Mouse (Mus musculus) limb, embryonic 14.5 days (tissue): ENCODE measurements around the gene Uba2. TPM values are rescaled to one million over a fixed set of nuclear protein-coding genes. Genes with fewer than 3 reads are reported as not detected.
"Not testable (repeated sequence)": the region's sequence is repeated elsewhere in the genome, so short reads cannot be mapped to it uniquely, and the experiment has no call there.

Source experiments
- ATAC-seq: fragments of 200-750 bp; cut with Nextera tagmentation; 2 replicates; pipeline ENCODE4 v1.8.0; 2017; ENCODE audit warnings: low read depth, moderate number of reproducible peaks, moderate TSS enrichment; ENCODE audit not compliant: low FRiP score
- DNase-seq: peaks from one replicate; pipeline ENCODE4 v3.0.0-alpha.2; 2015; ENCODE audit warnings: low spot score
- H3K27ac ChIP-seq: fragments of 300-500 bp; sonication (generic); replicated peaks from 2 replicates; pipeline ENCODE4 v1.5.1; 2014; ENCODE audit warnings: low read depth, mild to moderate bottlenecking, low read length, moderate library complexity, mixed read lengths
- H3K27me3 ChIP-seq: fragments of 300-500 bp; sonication (generic); 2 replicates; pipeline ENCODE4 v1.6.1; 2014; ENCODE audit warnings: low read length, mixed read lengths; ENCODE audit not compliant: control insufficient read depth, insufficient read depth
- H3K36me3 ChIP-seq: fragments of 300-500 bp; sonication (generic); 2 replicates; pipeline ENCODE4 v1.6.1; 2014; ENCODE audit warnings: mild to moderate bottlenecking, low read length, moderate library complexity, mixed read lengths; ENCODE audit not compliant: control insufficient read depth, insufficient read depth
- H3K4me1 ChIP-seq: fragments of 300-500 bp; sonication (generic); 2 replicates; pipeline ENCODE4 v1.6.1; 2014; ENCODE audit warnings: antibody characterized with exemption, low read length, mixed read lengths; ENCODE audit not compliant: control insufficient read depth, insufficient read depth
- H3K4me2 ChIP-seq: fragments of 300-500 bp; sonication (generic); replicated peaks from 2 replicates; pipeline ENCODE4 v1.6.1; 2014; ENCODE audit warnings: low read depth, mild to moderate bottlenecking, low read length, moderate library complexity; ENCODE audit not compliant: severe bottlenecking
- H3K4me3 ChIP-seq: fragments of 300-500 bp; sonication (generic); replicated peaks from 2 replicates; pipeline ENCODE4 v1.5.1; 2014; ENCODE audit warnings: low read length
- H3K9ac ChIP-seq: fragments of 300-500 bp; sonication (generic); 2 replicates; pipeline ENCODE4 v1.6.1; 2014; ENCODE audit warnings: mild to moderate bottlenecking, low read depth, low read length, moderate library complexity; ENCODE audit not compliant: severe bottlenecking
- H3K9me3 ChIP-seq: fragments of 300-500 bp; sonication (generic); 2 replicates; pipeline ENCODE4 v1.6.1; 2016; ENCODE audit warnings: low read length; ENCODE audit not compliant: control insufficient read depth
- POLR2A ChIP-seq: fragments of 200-500 bp; IDR thresholded peaks from 2 replicates; pipeline ENCODE4 v1.8.0; 2012; ENCODE audit warnings: inconsistent platforms, mild to moderate bottlenecking, moderate library complexity, borderline replicate concordance; ENCODE audit not compliant: insufficient read depth, insufficient read length; ENCODE audit errors: extremely low read depth
- WGBS: fragments of 180-500 bp; shearing (Covaris S2); extraction: QIAGEN DNeasy Blood & Tissue Kit; methylation state at CpG from one replicate; pipeline ENCODE4 v1.1.7; 2014; 5-methylcytosine and 5-hydroxymethylcytosine counted together
- polyA plus RNA-seq, 2 experiments: library from polyadenylated mRNA; depleted of rRNA in 1 of 2; stranded (reverse) in 1 of 2; unstranded in 1 of 2; fragments of >200 nt; fragmentation: Nextera tagmentation in 1 of 2; extraction: Ambion mirVana in 1 of 2; gene quantifications; 2 replicates each; pipeline versions ENCODE4 v1.2.1 to v1.2.3; 2012 to 2014

Uba2 gene
- polyA plus RNA-seq, 2 experiments: 147 to 182 TPM

GRCm38 (mm10) chr7:34131959-34132354 is 37.4 kb downstream of the Uba2 start:
- ATAC-seq (no peak), DNase-seq (no peak)
- no peak for TF ChIP-seq POLR2A
- Histone ChIP-seq H3K27me3 (no peaks in the 10 kb centered on the region), H3K27ac (peak overlapping the region; percentile 91; the same call in 1 of the 2 replicates), H3K9ac (peak overlapping the region; percentile 97), H3K4me2 (peak overlapping the region; percentile 59), H3K9me3 (0 out of 2 replicates have a peak, but pooled peaks cover 7% of the 10 kb centered on the region), H3K4me3 (peak overlapping the region; percentile 87), H3K4me1 (peaks cover 10% of the 10 kb centered on the region), H3K36me3 (peaks cover 3% of the 10 kb centered on the region; the same call in 1 of the 2 replicates)
- WGBS: 6% methylated on average over 3 of the region's 3 CpGs

GRCm38 (mm10) chr7:34131118-34131517 is 38.3 kb downstream of the Uba2 start:
- TF ChIP-seq POLR2A: no peak
- no peak overlapping the region for H3K9ac ChIP-seq
- no peak overlapping the region for H3K4me3 ChIP-seq
- H3K4me1 ChIP-seq: peaks cover 10% of the 10 kb centered on the region
- peaks cover 8% of the 10 kb centered on the region for H3K36me3 ChIP-seq
- 53% methylated on average over 3 of the region's 3 CpGs for WGBS
- H3K27ac ChIP-seq: no peak overlapping the region
- H3K9me3 ChIP-seq: 0 out of 2 replicates have a peak, but pooled peaks cover 8% of the 10 kb centered on the region
- no peaks in the 10 kb centered on the region for H3K27me3 ChIP-seq
- ATAC-seq: no peak
- peak overlapping the region; percentile 59 for H3K4me2 ChIP-seq
- DNase-seq: no peak

DNA sequence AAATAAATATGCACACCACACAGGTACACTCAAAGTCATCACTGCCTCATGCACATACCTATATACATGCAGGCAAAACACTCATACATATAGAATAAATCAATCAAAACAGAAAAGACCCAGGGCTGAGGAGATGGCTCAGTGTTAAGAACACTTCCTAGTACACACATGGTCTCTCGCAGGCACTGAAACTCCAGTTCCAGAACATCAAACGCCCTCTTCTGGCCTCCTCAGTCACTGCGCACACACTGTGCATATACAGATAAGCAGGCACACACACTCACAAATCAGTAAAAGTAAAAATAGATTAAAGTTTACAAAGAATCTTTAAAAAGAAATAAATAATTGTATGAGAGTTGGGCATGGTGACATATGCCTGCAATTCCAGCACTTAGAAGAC is 43.1 kb downstream of the Uba2 start:
- no peak for ATAC-seq
- H3K4me2 ChIP-seq: no peak overlapping the region
- H3K27ac ChIP-seq: no peak overlapping the region
- DNase-seq: no peak
- H3K4me1 ChIP-seq: no peaks in the 10 kb centered on the region
- peaks cover 12% of the 10 kb centered on the region for H3K36me3 ChIP-seq
- H3K27me3 ChIP-seq: no peaks in the 10 kb centered on the region
- no peak overlapping the region for H3K9ac ChIP-seq
- TF ChIP-seq POLR2A: no peak
- no peak overlapping the region for H3K4me3 ChIP-seq
- H3K9me3 ChIP-seq: 0 out of 2 replicates have a peak, but pooled peaks cover 8% of the 10 kb centered on the region
- WGBS: 85% methylated on average over 3 of the region's 3 CpGs

- TF ChIP-seq POLR2A: no peak
- H3K4me3 ChIP-seq: no peak overlapping the region
Measured at GRCm38 (mm10) chr7:34125346-34125745, 44.1 kb downstream of the Uba2 start.

DNA sequence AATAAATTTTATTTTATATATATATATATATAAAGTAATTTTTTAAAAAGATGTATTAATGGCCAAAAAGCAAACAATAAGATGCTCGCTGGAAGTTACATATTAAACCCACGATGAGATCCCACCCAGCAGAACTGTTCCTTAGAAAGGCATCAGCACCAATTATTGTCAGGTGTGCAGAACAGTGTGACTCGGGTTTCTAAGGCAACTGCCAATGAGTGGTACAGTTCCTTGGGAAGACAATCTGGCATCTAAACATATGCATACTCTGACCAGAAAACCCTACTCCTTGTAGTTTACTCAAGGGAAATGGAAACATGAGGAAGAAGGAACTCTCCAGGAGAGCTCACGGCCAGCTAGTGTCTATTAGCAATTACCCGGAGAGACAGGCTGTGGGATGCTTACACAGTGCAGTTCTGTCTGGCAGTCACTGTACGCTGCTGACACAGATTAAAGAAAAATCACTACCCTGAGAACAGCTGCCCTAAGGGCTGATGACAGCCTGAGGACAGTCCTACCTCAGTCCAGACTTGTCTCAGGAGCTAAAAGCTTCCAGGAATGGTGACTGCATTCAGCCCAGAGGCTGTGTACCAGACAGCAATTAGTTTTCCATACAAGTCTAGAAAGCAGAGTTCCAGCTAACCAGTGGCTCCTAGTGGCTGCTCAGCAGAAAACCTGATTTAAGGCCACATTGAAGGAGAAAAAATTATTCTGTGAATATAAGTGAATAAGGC is 46.2 kb downstream of the Uba2 start:
- Histone ChIP-seq H3K9me3 (0 out of 2 replicates have a peak, but pooled peaks cover 8% of the 10 kb centered on the region), H3K27ac (no peak overlapping the region), H3K4me1 (0 out of 2 replicates have a peak, but pooled peaks cover 5% of the 10 kb centered on the region), H3K9ac (no peak overlapping the region), H3K27me3 (no peaks in the 10 kb centered on the region), H3K36me3 (peaks cover 18% of the 10 kb centered on the region), H3K4me2 (no peak overlapping the region), H3K4me3 (no peak overlapping the region)
- DNase-seq (peak; percentile 50), ATAC-seq (no peak)
- 80% methylated on average over 6 of the region's 6 CpGs for WGBS
- TF ChIP-seq POLR2A: no peak

More at GRCm38 (mm10) chr7:34125346-34125745, 44.1 kb downstream of the Uba2 start:
- H3K27ac ChIP-seq: no peak overlapping the region
- 93% methylated on average over 9 of the region's 9 CpGs for WGBS
- H3K4me1 ChIP-seq: 0 out of 2 replicates have a peak, but pooled peaks cover 5% of the 10 kb centered on the region
- H3K36me3 ChIP-seq: peaks cover 12% of the 10 kb centered on the region
- no peaks in the 10 kb centered on the region for H3K27me3 ChIP-seq
- no peak overlapping the region for H3K9ac ChIP-seq
- H3K9me3 ChIP-seq: 0 out of 2 replicates have a peak, but pooled peaks cover 8% of the 10 kb centered on the region
- H3K4me2 ChIP-seq: no peak overlapping the region
- no peak for ATAC-seq
- DNase-seq: no peak

GRCm38 (mm10) chr7:34120636-34121035 is 48.8 kb downstream of the Uba2 start:
- 40% methylated on average over 1 of the region's 1 CpGs for WGBS
- H3K9ac ChIP-seq, H3K4me3 ChIP-seq, ATAC-seq, H3K4me1 ChIP-seq, H3K27me3 ChIP-seq, H3K4me2 ChIP-seq, H3K9me3 ChIP-seq, H3K27ac ChIP-seq: not testable (repeated sequence)
- H3K36me3 ChIP-seq: peaks cover 35% of the 10 kb centered on the region
- peak; percentile 74 for DNase-seq
